Mouse (Mus musculus) testis, postnatal 14 days (tissue): Measurements from ENCODE around the gene Zbtb40.

Experiments
- DNase-seq: peaks from one replicate; pipeline ENCODE4 v3.0.0; 2021; ENCODE audit warnings: low spot score

The Zbtb40 gene

DNA sequence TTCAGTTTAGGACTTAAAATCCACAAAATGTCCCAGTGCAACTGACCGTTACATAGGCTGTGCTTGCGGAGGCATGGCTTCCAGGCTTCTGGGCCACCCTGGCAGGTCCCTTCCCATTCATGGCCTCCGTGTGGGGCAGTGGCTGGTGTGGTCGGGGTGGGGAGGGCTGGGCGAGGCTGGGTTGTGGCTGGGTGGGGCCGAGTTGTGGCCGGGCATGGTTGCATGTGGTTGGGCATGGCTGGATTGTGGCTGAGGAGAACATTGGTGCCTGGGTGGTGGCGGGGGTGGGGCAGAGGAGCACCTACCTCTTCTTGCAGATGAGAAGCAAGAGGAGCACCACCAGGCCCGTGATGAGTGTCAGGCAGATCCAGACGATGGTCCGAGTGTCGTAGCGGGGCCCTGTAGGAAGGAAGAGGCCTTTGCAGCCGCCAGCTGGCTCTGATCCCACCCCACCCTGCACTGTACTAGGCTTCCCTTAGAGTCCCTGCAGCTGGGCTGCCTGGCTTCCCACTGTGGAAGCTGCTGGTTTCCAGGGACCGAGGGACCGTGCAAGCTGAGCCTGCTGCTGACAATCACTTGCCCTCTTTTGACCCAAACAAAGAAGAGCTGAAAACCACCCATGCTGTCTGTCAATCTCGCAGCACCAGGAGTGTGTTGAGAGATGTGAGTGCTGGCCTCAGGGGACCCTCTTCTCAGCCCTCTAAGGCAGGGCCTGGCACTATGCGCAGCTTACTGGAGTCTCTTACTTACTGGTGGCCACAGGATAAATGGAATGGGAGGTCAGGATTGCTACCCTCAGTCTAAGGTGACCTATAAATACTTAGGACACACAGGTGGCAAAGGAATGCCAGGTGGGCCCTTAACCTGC is 113.6 kb downstream of the Zbtb40 start:
- DNase-seq, result no peak

DNA sequence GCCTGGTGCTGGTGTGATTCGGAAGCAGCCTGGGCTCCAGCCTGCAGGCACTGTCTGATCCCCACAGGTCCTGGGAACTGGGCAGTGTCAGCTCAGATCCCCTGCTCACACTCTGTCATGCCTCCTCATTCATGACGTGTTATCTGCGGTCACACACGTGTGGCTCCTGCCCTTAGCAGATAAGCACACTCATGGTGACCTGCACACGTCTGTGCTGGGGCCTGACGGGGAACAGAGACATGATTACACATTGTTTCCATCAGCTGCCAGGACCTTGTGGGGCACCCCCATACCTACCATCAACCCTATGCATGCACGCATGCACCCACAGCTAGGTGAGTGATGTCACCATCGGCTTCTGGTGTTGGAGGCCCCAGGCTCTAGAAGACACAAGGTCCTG is 118.1 kb downstream of the Zbtb40 start:
- no peak for DNase-seq
